Mouse (Mus musculus): ENCODE data around the gene Xrn1.

DNA sequence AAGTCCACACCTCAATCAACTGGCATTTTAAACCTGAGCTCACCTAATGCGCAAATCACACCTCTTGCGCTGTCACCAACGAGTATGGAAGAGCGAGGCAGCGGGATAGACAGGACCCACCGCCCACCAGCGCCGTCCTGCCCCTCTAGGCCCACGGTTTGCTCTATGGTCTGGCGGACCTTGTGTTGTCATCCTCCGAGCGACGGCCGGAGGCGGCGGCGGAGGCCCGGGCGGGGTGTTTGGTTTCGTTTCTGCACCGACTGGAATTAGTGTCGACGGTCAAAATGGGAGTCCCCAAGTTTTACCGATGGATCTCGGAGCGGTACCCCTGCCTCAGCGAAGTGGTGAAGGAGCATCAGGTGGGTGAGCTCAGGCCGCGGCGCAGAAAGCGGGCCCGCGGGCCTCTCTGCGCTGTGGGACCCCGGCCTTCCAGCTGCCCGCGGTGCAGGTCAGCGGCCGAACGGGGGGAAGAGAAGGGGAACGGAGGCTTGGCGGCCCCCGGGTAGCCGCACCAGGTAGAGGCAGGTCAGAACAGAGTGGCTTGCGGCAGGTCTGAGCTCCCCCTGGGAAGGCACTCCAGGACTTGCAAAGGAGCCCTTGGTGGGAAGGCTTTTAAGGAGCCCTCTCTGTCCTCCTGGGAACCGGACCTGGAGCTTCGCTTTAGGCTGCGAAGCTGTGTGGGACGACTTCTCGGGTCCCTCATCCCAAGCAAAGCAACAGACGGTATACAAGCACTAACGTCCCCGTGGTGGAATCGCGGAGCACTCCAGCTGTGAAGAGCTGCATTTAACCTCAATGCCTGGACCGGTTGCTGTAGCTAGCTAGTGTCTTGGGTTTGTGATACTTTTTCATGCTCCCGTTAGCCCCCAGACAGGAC is at the start of gene Xrn1:
- TF ChIP-seq CTCF (IDR thresholded peaks at IDR 0.05; ENCODE audit: low read depth, low read length) (no peak), GATA1 (IDR thresholded peaks at IDR 0.05; ENCODE audit: borderline replicate concordance, low read length) (no peak), TAL1 (conservative IDR thresholded peaks at IDR 0.05; ENCODE audit: low read depth, low read length) (no peak), GATA2 (IDR thresholded peaks at IDR 0.05; ENCODE audit: borderline replicate concordance, low read depth, low read length) (no peak)

Data from G1E (cell line).